Mouse (Mus musculus): ENCODE data around the gene Cars. TPM values are rescaled to one million over a fixed set of nuclear protein-coding genes. Genes with fewer than 3 reads are reported as not detected.

Cars gene
- total RNA-seq, 2 experiments from 2014 or later: 27.5 to 45.1 TPM

DNA sequence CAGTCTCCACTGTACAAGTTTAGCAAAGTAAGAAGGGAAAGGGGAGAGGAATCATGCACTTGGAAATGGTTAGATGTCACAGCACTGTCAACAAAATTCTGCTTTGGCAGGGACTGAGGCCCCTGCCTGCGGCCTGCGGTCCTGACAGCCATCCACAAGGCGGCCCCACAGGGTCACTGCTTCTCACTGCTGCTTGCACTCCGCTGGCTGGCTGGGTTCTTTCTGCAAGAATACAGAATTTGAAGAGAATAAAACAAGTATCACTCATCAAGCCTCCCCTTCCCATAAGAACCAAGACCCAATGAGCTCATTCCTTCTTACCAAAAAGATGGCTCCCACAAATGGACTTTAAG lies 85.5 kb downstream of the Cars start:
- ATAC-seq (ENCODE audit: poor library complexity, severe bottlenecking): no peak

DNA sequence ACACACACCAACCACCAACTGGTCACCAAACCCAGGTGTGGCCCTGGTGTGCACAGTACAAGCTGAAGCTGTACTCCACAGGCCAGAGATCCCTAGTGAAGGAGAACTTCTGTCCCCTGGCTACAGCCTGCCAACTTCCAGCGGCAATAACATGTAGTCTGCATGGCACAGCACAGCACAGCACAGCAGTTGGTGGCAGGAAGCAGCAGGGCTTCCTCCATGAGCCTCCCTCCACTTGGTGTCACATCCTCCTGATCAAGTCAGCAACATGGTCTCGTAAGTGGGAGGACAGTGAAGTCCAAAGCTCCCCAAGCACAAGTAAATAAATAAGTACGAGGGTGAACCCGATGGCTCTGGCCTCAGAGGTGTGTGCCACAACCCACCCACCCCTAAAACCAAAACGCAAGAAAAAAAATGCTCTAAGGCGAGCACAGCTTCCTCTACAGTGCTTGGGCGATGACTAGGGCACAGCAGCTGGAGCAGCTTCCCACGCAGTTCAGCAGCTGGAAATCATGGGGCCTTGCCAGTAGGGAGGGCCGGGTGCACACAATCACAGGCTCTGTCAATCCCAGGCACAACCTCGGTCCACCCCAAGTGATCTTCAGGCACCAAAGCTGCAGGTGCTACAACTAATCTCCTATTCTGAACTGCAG lies 86.0 kb downstream of the Cars start:
- no peak for ATAC-seq (ENCODE audit: poor library complexity, severe bottlenecking)

DNA sequence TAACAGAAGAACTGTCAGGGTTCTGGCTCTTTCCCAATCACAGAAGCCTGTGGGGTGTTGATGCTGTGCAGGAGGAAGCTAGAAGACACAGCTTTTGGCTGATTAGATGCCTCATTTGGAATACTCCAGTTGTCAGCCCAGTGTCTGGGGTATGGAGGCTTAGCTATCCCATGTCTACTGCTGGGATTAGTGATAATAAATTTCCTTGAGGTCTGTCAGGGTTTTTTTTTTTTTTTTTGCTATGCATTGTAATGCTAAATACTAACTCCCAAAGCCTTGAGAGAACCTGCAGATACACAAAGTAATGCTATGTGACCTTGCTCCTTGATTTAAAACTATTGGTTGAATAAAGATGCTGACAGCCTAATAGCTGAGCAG lies 88.6 kb downstream of the Cars start:
- ATAC-seq (ENCODE audit: poor library complexity, severe bottlenecking): no peak

DNA sequence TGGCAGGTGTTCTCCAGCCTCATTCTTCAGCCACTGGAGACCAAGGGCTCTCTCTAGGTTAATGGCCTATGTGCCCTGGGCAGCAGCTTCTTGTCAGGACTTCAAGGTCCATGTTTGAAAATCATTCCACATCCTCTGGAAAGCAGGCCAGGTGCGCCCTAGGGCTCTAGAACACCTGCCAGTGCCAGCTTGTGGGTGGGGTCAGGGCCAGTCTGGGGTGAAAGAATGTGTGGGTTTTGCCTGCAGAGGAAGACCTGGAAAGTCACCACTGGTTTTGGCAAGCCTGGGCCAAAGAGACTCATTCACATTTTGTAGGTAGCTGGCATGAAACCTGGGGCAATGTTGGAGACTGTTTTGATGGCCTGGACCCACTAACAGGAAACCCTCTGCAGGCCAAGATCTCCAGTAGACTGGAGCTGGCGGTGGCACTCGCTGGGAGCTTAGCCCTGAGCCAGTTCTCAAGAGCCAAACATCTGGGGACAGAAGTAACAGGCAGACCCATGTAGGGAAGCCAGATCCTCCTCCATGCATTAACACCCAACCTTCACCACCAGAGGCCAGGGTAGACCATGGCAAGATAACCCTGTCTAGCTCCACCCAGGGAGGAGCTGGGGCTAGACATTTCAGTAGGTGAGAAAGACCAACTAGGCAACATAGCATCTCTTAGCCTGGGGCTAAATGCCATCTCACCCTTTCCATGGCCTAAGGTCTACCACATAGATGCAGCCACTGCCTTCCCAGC lies 89.1 kb downstream of the Cars start:
- ATAC-seq (ENCODE audit: poor library complexity, severe bottlenecking): peak; percentile 16; the same call in 1 of the 2 replicates

DNA sequence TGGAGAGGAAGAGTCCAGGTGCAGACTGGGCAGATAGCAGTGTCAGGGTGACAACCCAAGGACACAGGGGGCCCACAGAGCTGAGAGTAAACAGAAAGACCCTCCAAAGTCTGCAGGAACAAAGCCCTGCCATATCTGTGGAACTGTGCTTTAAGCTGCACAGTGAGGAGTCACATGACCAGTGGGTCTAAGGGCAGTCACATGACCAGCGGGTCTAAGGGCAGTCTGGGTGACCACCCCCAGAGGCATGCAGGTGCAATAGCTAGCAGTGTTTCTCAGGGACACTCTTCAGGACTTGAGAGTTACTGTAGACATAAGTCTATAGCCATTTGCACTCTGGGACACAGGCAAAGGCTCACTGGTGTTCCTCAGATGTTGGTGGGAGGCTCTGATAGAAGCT lies 90.3 kb downstream of the Cars start:
- no peak for ATAC-seq (ENCODE audit: poor library complexity, severe bottlenecking)

Other genes with a start within 250 kb of the Cars start
- gene Cdkn1c, start 139.0 kb downstream of the Cars start, total RNA-seq (2015): 1.3 and 2.3 TPM in 2 replicates
- gene Cdkn1c, start 139.0 kb downstream of the Cars start, total RNA-seq (2017): 0.41 and 0.95 TPM in 2 replicates
- gene Slc22a18, start 126.4 kb downstream of the Cars start, total RNA-seq (2015): 1.2 and 1.3 TPM in 2 replicates
- gene Slc22a18, start 126.4 kb downstream of the Cars start, total RNA-seq (2017): 0.94 and 1.7 TPM in 2 replicates
- not detected in 2 replicates for gene Phlda2, start 96.9 kb downstream of the Cars start, total RNA-seq (2015)
- gene Phlda2, start 96.9 kb downstream of the Cars start, total RNA-seq (2017): not detected in 2 replicates
- gene Nap1l4, start 51.0 kb downstream of the Cars start, total RNA-seq (2015): 52.4 and 55.3 TPM in 2 replicates
- gene Nap1l4, start 51.0 kb downstream of the Cars start, total RNA-seq (2017): 105 and 107 TPM in 2 replicates
- 5.7 and 8.4 TPM in 2 replicates for gene Tnfrsf26, start 28.6 kb upstream of the Cars start, total RNA-seq (2015)
- 4.5 and 5.4 TPM in 2 replicates for gene Tnfrsf26, start 28.6 kb upstream of the Cars start, total RNA-seq (2017)
- 2.1 and 3.5 TPM in 2 replicates for gene Tnfrsf22, start 49.6 kb upstream of the Cars start, total RNA-seq (2015)
- 1.7 and 3.5 TPM in 2 replicates for gene Tnfrsf22, start 49.6 kb upstream of the Cars start, total RNA-seq (2017)
- 4.9 and 6.3 TPM in 2 replicates for gene Tnfrsf23, start 85.8 kb upstream of the Cars start, total RNA-seq (2015)
- 2.2 and 4.3 TPM in 2 replicates for gene Tnfrsf23, start 85.8 kb upstream of the Cars start, total RNA-seq (2017)
- 1.5 and 3.5 TPM in 2 replicates for gene Osbpl5, start 156.9 kb upstream of the Cars start, total RNA-seq (2015)
- gene Osbpl5, start 156.9 kb upstream of the Cars start, total RNA-seq (2017): 1.5 and 8.3 TPM in 2 replicates
- not detected in 2 replicates for gene Mrgprg, start 166.9 kb upstream of the Cars start, total RNA-seq (2015)
- not detected in 2 replicates for gene Mrgprg, start 166.9 kb upstream of the Cars start, total RNA-seq (2017)
- 0.05 TPM in 1 of 2 replicates, not detected in the other for gene Mrgpre, start 184.4 kb upstream of the Cars start, total RNA-seq (2015)
- gene Mrgpre, start 184.4 kb upstream of the Cars start, total RNA-seq (2017): not detected in 2 replicates
- 3.9 and 4.4 TPM in 2 replicates for gene Nadsyn1, start 222.8 kb upstream of the Cars start, total RNA-seq (2015)
- gene Nadsyn1, start 222.8 kb upstream of the Cars start, total RNA-seq (2017): 7.5 and 11.7 TPM in 2 replicates
- 11.4 and 13.1 TPM in 2 replicates for gene Dhcr7, start 223.1 kb upstream of the Cars start, total RNA-seq (2015)
- 3.0 and 6.1 TPM in 2 replicates for gene Dhcr7, start 223.1 kb upstream of the Cars start, total RNA-seq (2017)

All from megakaryocyte, adult 5-6 weeks (primary cell).